Mouse (Mus musculus) kidney, adult 2 months (tissue): ENCODE measurements around the gene Cers3. TPM values are rescaled to one million over a fixed set of nuclear protein-coding genes. Genes with fewer than 3 reads are reported as not detected.

Experiments used
- DNase-seq: peaks from one replicate; pipeline ENCODE4 v3.0.0; 2021
- H3K27ac ChIP-seq: fragments of 200-500 bp; 2 replicates; pipeline ENCODE4 v1.5.1; 2012; ENCODE audit warnings: low read depth, low read length, control low read depth, inconsistent platforms; ENCODE audit not compliant: insufficient read depth
- H3K27me3 ChIP-seq: fragments of 200-500 bp; replicated peaks from 2 replicates; pipeline ENCODE4 v1.6.1; 2012; ENCODE audit warnings: mild to moderate bottlenecking, moderate library complexity, low read length, inconsistent platforms; ENCODE audit not compliant: control insufficient read depth, insufficient read depth
- H3K36me3 ChIP-seq: fragments of 200-500 bp; 2 replicates; pipeline ENCODE4 v1.6.1; 2012; ENCODE audit warnings: mild to moderate bottlenecking, moderate library complexity, low read length, inconsistent platforms; ENCODE audit not compliant: control insufficient read depth, insufficient read depth
- H3K4me1 ChIP-seq: fragments of 200-500 bp; 2 replicates; pipeline ENCODE4 v1.6.1; 2011; ENCODE audit warnings: low read length; ENCODE audit not compliant: control insufficient read depth, insufficient read depth
- H3K4me3 ChIP-seq: fragments of 200-500 bp; 2 replicates; pipeline ENCODE4 v1.5.1; 2011; ENCODE audit warnings: mild to moderate bottlenecking, low read depth, low read length, control low read depth; ENCODE audit not compliant: insufficient read depth
- CTCF ChIP-seq: fragments of 200-500 bp; conservative IDR thresholded peaks from 2 replicates; pipeline ENCODE4 v1.5.1; 2011; ENCODE audit warnings: low read depth, mild to moderate bottlenecking, control low read depth, low read length, moderate library complexity, mixed read lengths; ENCODE audit not compliant: insufficient read depth, insufficient read length
- POLR2A ChIP-seq: fragments of 200-500 bp; IDR thresholded peaks from one replicate; pipeline ENCODE4 v1.6.1; 2011; ENCODE audit warnings: low read depth, low read length, control low read depth
- WGBS: fragments of 180-500 bp; shearing (Covaris S2); methylation state at CpG from one replicate; pipeline ENCODE4 v1.1.7; 2018; 5-methylcytosine and 5-hydroxymethylcytosine counted together
- polyA plus RNA-seq: library from polyadenylated mRNA; depleted of rRNA; stranded (reverse); fragments of >200 nt; gene quantifications from 2 replicates; pipeline ENCODE4 v1.2.3, GENCODE M21; 2012

Gene Cers3
- polyA plus RNA-seq, 1 experiment: 0.27 TPM

GRCm38 (mm10) chr7:66842021-66842420 is 98.7 kb downstream of the Cers3 start:
- DNase-seq: peak; percentile 50
- WGBS: 46% methylated on average over 10 of the region's 10 CpGs
- no peaks in the 10 kb centered on the region for H3K36me3 ChIP-seq
- no peak overlapping the region for H3K27ac ChIP-seq
- no peak overlapping the region for H3K4me3 ChIP-seq
- TF ChIP-seq POLR2A (no peak), CTCF (peak; percentile 53)
- no peaks in the 10 kb centered on the region for H3K27me3 ChIP-seq
- H3K4me1 ChIP-seq: no peaks in the 10 kb centered on the region

- Histone ChIP-seq H3K36me3 (no peaks in the 10 kb centered on the region), H3K4me3 (no peak overlapping the region), H3K27me3 (no peaks in the 10 kb centered on the region), H3K27ac (no peak overlapping the region), H3K4me1 (no peaks in the 10 kb centered on the region)
- 68% methylated on average over 2 of the region's 2 CpGs for WGBS
- no peak for DNase-seq
- TF ChIP-seq POLR2A (no peak), CTCF (no peak)
These were observed 100.5 kb downstream of the Cers3 start for GRCm38 (mm10) chr7:66843846-66844245.

GRCm38 (mm10) chr7:66846582-66846981 is 103.3 kb downstream of the Cers3 start:
- TF ChIP-seq POLR2A (no peak), CTCF (no peak)
- Histone ChIP-seq H3K36me3 (no peaks in the 10 kb centered on the region), H3K27me3 (no peaks in the 10 kb centered on the region), H3K4me3 (no peak overlapping the region), H3K27ac (no peak overlapping the region), H3K4me1 (no peaks in the 10 kb centered on the region)
- no peak for DNase-seq
- WGBS: 70% methylated on average over 6 of the region's 6 CpGs

- 73% methylated on average over 9 of the region's 9 CpGs for WGBS
- TF ChIP-seq POLR2A: no peak
- TF ChIP-seq CTCF: no peak
- Histone ChIP-seq H3K36me3 (no peaks in the 10 kb centered on the region), H3K4me3 (no peak overlapping the region), H3K27me3 (no peaks in the 10 kb centered on the region), H3K27ac (no peak overlapping the region), H3K4me1 (no peaks in the 10 kb centered on the region)
- DNase-seq: no peak
These were observed 104.0 kb downstream of the Cers3 start for GRCm38 (mm10) chr7:66847299-66847698.

GRCm38 (mm10) chr7:66849316-66849715 is 106.0 kb downstream of the Cers3 start:
- H3K4me1 ChIP-seq: no peaks in the 10 kb centered on the region
- no peaks in the 10 kb centered on the region for H3K36me3 ChIP-seq
- H3K27me3 ChIP-seq: no peaks in the 10 kb centered on the region
- TF ChIP-seq POLR2A (no peak), CTCF (no peak)
- H3K27ac ChIP-seq: no peak overlapping the region
- 97% methylated on average over 6 of the region's 6 CpGs for WGBS
- no peak overlapping the region for H3K4me3 ChIP-seq
- DNase-seq: no peak

- H3K27ac ChIP-seq: no peak overlapping the region
- H3K27me3 ChIP-seq: no peaks in the 10 kb centered on the region
- no peaks in the 10 kb centered on the region for H3K4me1 ChIP-seq
- DNase-seq: no peak
- TF ChIP-seq POLR2A (no peak), CTCF (no peak)
- H3K4me3 ChIP-seq: no peak overlapping the region
- H3K36me3 ChIP-seq: no peaks in the 10 kb centered on the region
- WGBS: 49% methylated on average over 3 of the region's 3 CpGs
These were observed 108.9 kb downstream of the Cers3 start for GRCm38 (mm10) chr7:66852164-66852563.

- Histone ChIP-seq H3K27ac (no peak overlapping the region), H3K27me3 (no peaks in the 10 kb centered on the region), H3K4me3 (no peak overlapping the region), H3K4me1 (no peaks in the 10 kb centered on the region), H3K36me3 (no peaks in the 10 kb centered on the region)
- TF ChIP-seq CTCF: no peak
- no peak for TF ChIP-seq POLR2A
- DNase-seq: no peak
- 61% methylated on average over 1 of the region's 1 CpGs for WGBS
These were observed 114.3 kb downstream of the Cers3 start for GRCm38 (mm10) chr7:66857610-66858009.
